Mouse (Mus musculus): Measurements from ENCODE around the gene Scn7a. TPM values are rescaled to one million over a fixed set of nuclear protein-coding genes. Genes with fewer than 3 reads are reported as not detected.

Scn7a gene
- 1 to 10 TPM; 2.5 to 3.8 TPM for total RNA-seq (2021)
- long read RNA-seq, experiment 1 = 0 reads
- long read RNA-seq, experiment 2, partial matches to known transcripts = 1 of 2 reads
- long read RNA-seq, experiment 2, other reads (novel, unspliced or antisense) = 1 of 2 reads

- DNase-seq = peak; percentile 19
- intact Hi-C loops (cut with DNase I; ENCODE audit: low total_unique reads) = no loop called here
Observed at GRCm38 (mm10) chr2:66784765-66785164, at the start of gene Scn7a. Gene Scn7a, minus strand, starts transcription at chr2:66784914.

GRCm38 (mm10) chr2:66827729-66828128 lies 43.0 kb upstream of the Scn7a start:
- DNase-seq = no peak
- intact Hi-C loops (cut with DNase I; ENCODE audit: low total_unique reads) = no loop called here

- intact Hi-C loops (cut with DNase I; ENCODE audit: low total_unique reads) = no loop called here
Observed at GRCm38 (mm10) chr2:66819862-66820559, 35.3 kb upstream of the Scn7a start.

GRCm38 (mm10) chr2:66799676-66800249 lies 15.0 kb upstream of the Scn7a start:
- no peak for DNase-seq
- intact Hi-C loops (cut with DNase I; ENCODE audit: low total_unique reads) = no loop called here

More at GRCm38 (mm10) chr2:66819862-66820559, 35.3 kb upstream of the Scn7a start:
- no peak for DNase-seq

GRCm38 (mm10) chr2:66797493-66797892 lies 12.8 kb upstream of the Scn7a start:
- DNase-seq = no peak
- intact Hi-C loops (cut with DNase I; ENCODE audit: low total_unique reads) = no loop called here

GRCm38 (mm10) chr2:66791629-66792028 lies 6.9 kb upstream of the Scn7a start:
- DNase-seq = no peak
- intact Hi-C loops (cut with DNase I; ENCODE audit: low total_unique reads) = no loop called here

GRCm38 (mm10) chr2:66780884-66781283 lies 3.8 kb downstream of the Scn7a start:
- intact Hi-C loops (cut with DNase I; ENCODE audit: low total_unique reads) = no loop called here
- DNase-seq = peak; percentile 15

GRCm38 (mm10) chr2:66767980-66768379 lies 16.7 kb downstream of the Scn7a start:
- no peak for DNase-seq
- intact Hi-C loops (cut with DNase I; ENCODE audit: low total_unique reads) = no loop called here

- intact Hi-C loops (cut with DNase I; ENCODE audit: low total_unique reads) = no loop called here
Observed at GRCm38 (mm10) chr2:66765170-66765569, 19.5 kb downstream of the Scn7a start.

GRCm38 (mm10) chr2:66762905-66763304 lies 21.8 kb downstream of the Scn7a start:
- no peak for DNase-seq
- intact Hi-C loops (cut with DNase I; ENCODE audit: low total_unique reads) = no loop called here

More at GRCm38 (mm10) chr2:66765170-66765569, 19.5 kb downstream of the Scn7a start:
- no peak for DNase-seq

GRCm38 (mm10) chr2:66728002-66728401 lies 56.7 kb downstream of the Scn7a start:
- DNase-seq = no peak
- intact Hi-C loops (cut with DNase I; ENCODE audit: low total_unique reads) = no loop called here

- intact Hi-C loops (cut with DNase I; ENCODE audit: low total_unique reads) = no loop called here
- no peak for DNase-seq
Observed at GRCm38 (mm10) chr2:66727585-66727974, 57.1 kb downstream of the Scn7a start.

GRCm38 (mm10) chr2:66726878-66727584 lies 57.7 kb downstream of the Scn7a start:
- intact Hi-C loops (cut with DNase I; ENCODE audit: low total_unique reads) = no loop called here

GRCm38 (mm10) chr2:66712071-66712470 lies 72.6 kb downstream of the Scn7a start:
- no peak for DNase-seq
- intact Hi-C loops (cut with DNase I; ENCODE audit: low total_unique reads) = no loop called here

More at GRCm38 (mm10) chr2:66726878-66727584, 57.7 kb downstream of the Scn7a start:
- no peak for DNase-seq

GRCm38 (mm10) chr2:66692300-66692699 lies 92.4 kb downstream of the Scn7a start:
- no peak for DNase-seq
- intact Hi-C loops (cut with DNase I; ENCODE audit: low total_unique reads) = no loop called here

GRCm38 (mm10) chr2:66661988-66662387 lies 122.7 kb downstream of the Scn7a start:
- intact Hi-C loops (cut with DNase I; ENCODE audit: low total_unique reads) = no loop called here
- no peak for DNase-seq

- intact Hi-C loops (cut with DNase I; ENCODE audit: low total_unique reads) = no loop called here
Observed at GRCm38 (mm10) chr2:66656430-66656829, 128.3 kb downstream of the Scn7a start.

GRCm38 (mm10) chr2:66655431-66655830 lies 129.3 kb downstream of the Scn7a start:
- no peak for DNase-seq
- intact Hi-C loops (cut with DNase I; ENCODE audit: low total_unique reads) = no loop called here

More at GRCm38 (mm10) chr2:66656430-66656829, 128.3 kb downstream of the Scn7a start:
- DNase-seq = no peak

GRCm38 (mm10) chr2:66644384-66644783 lies 140.3 kb downstream of the Scn7a start:
- DNase-seq = no peak
- intact Hi-C loops (cut with DNase I; ENCODE audit: low total_unique reads) = loop anchor here (10.0 kb wide), 1 partner anchor 180 kb away; no protein-coding TSS in a partner anchor

Measured in gastrocnemius, postnatal 14 days (tissue).